Mouse (Mus musculus) MEL (cell line): ENCODE measurements around the gene Fhl3. TPM values are rescaled to one million over a fixed set of nuclear protein-coding genes. Genes with fewer than 3 reads are reported as not detected.

Experiments
- DNase-seq: peaks from one replicate; pipeline ENCODE4 v3.0.0; 2011; ENCODE audit warnings: low read depth, low spot score
- H3K27ac ChIP-seq: 2 replicates; pipeline ENCODE4 v1.5.1; 2012; ENCODE audit warnings: low read depth, mild to moderate bottlenecking, control low read depth, low read length, moderate library complexity; ENCODE audit not compliant: control insufficient read depth
- H3K27me3 ChIP-seq, 2 experiments: fragments of 150-350 bp in 1 of 2; sonication (generic) in 1 of 2; 2 replicates each; pipeline ENCODE4 v1.6.1; 2012; ENCODE audit warnings: low read length in 2 of 2, mild to moderate bottlenecking in 2 of 2, improper control_type of control experiment in 1 of 2, moderate library complexity in 1 of 2; ENCODE audit not compliant: insufficient read depth in 2 of 2, control insufficient read depth in 1 of 2
- H3K36me3 ChIP-seq, 2 experiments: 2 replicates each; pipeline ENCODE4 v1.6.1; 2012 to 2014; ENCODE audit warnings: low read length in 2 of 2, improper control_type of control experiment in 1 of 2, inconsistent platforms in 1 of 2, mild to moderate bottlenecking in 1 of 2; ENCODE audit not compliant: insufficient read depth in 2 of 2, control insufficient read depth in 1 of 2
- H3K4me1 ChIP-seq, 2 experiments: fragments of 150-350 bp in 1 of 2; sonication (generic) in 1 of 2; 2 replicates each; pipeline ENCODE4 v1.6.1; 2012; ENCODE audit warnings: low read length in 2 of 2, improper control_type of control experiment in 1 of 2, mild to moderate bottlenecking in 1 of 2; ENCODE audit not compliant: insufficient read depth in 2 of 2, control insufficient read depth in 1 of 2
- H3K4me3 ChIP-seq, 2 experiments: fragments of 150-350 bp in 1 of 2; sonication (generic) in 1 of 2; 2 replicates each; pipeline ENCODE4 v1.5.1; 2012; ENCODE audit warnings: low read depth in 2 of 2, low read length in 2 of 2, mild to moderate bottlenecking in 2 of 2, moderate library complexity in 2 of 2, control low read depth in 1 of 2, improper control_type of control experiment in 1 of 2; ENCODE audit not compliant: control insufficient read depth in 1 of 2, insufficient read depth in 1 of 2
- H3K79me2 ChIP-seq: 2 replicates; pipeline ENCODE4 v1.6.1; 2012; ENCODE audit warnings: mild to moderate bottlenecking, low read length, moderate library complexity; ENCODE audit not compliant: control insufficient read depth, poor library complexity, insufficient read depth
- H3K9ac ChIP-seq: 2 replicates; pipeline ENCODE4 v1.6.1; 2012; ENCODE audit warnings: low read depth, mild to moderate bottlenecking, control low read depth, low read length, moderate library complexity; ENCODE audit not compliant: control insufficient read depth, poor library complexity, severe bottlenecking
- H3K9me3 ChIP-seq: fragments of 150-350 bp; sonication (generic); replicated peaks from 2 replicates; pipeline ENCODE4 v1.6.1; 2012; ENCODE audit warnings: mild to moderate bottlenecking, low read length, improper control_type of control experiment, moderate library complexity; ENCODE audit not compliant: insufficient read depth
- BHLHE40 ChIP-seq: IDR thresholded peaks from 2 replicates; pipeline ENCODE4 v1.6.1; 2012; ENCODE audit warnings: low read depth, mild to moderate bottlenecking, inconsistent platforms, low read length, improper control_type of control experiment, borderline replicate concordance
- CHD1 ChIP-seq: IDR thresholded peaks from 2 replicates; pipeline ENCODE4 v1.6.1; 2012; ENCODE audit warnings: low read depth, mild to moderate bottlenecking, inconsistent platforms, low read length, improper control_type of control experiment
- CHD2 ChIP-seq: IDR thresholded peaks from 2 replicates; pipeline ENCODE4 v1.6.1; 2011; ENCODE audit warnings: low read length, improper control_type of control experiment
- CTCF ChIP-seq, 3 experiments: IDR thresholded peaks in 2 of 3; conservative IDR thresholded peaks in 1 of 3; 2 replicates each; pipeline ENCODE4 v1.5.1; 2011 to 2012; ENCODE audit warnings: low read length in 3 of 3, low read depth in 2 of 3, mild to moderate bottlenecking in 2 of 3, improper control_type of control experiment in 1 of 3, inconsistent platforms in 1 of 3, mixed read lengths in 1 of 3, moderate library complexity in 1 of 3; ENCODE audit not compliant: control insufficient read depth in 1 of 3, insufficient read depth in 1 of 3, poor library complexity in 1 of 3, severe bottlenecking in 1 of 3
- E2F4 ChIP-seq: IDR thresholded peaks from 2 replicates; pipeline ENCODE4 v1.6.1; 2011; ENCODE audit warnings: low read depth, low read length, improper control_type of control experiment, borderline replicate concordance
- ELF1 ChIP-seq: IDR thresholded peaks from 2 replicates; pipeline ENCODE4 v1.6.1; 2014; ENCODE audit warnings: low read depth, mild to moderate bottlenecking, inconsistent platforms, low read length, improper control_type of control experiment, moderate library complexity
- EP300 ChIP-seq, 2 experiments: IDR thresholded peaks; 2 replicates each; pipeline ENCODE4 v1.6.1; 2011; ENCODE audit warnings: improper control_type of control experiment in 2 of 2, low read length in 2 of 2, low read depth in 1 of 2, mild to moderate bottlenecking in 1 of 2
- ETS1 ChIP-seq: IDR thresholded peaks from 2 replicates; pipeline ENCODE4 v1.6.1; 2012; ENCODE audit warnings: low read depth, mild to moderate bottlenecking, inconsistent platforms, low read length, improper control_type of control experiment, moderate library complexity
- GABPA ChIP-seq: IDR thresholded peaks from 2 replicates; pipeline ENCODE4 v1.6.1; 2012; ENCODE audit warnings: low read depth, mild to moderate bottlenecking, inconsistent platforms, low read length, improper control_type of control experiment, moderate library complexity
- GATA1 ChIP-seq: IDR thresholded peaks from 2 replicates; pipeline ENCODE4 v1.6.1; 2011; ENCODE audit warnings: low read depth, low read length, improper control_type of control experiment
- HCFC1 ChIP-seq: IDR thresholded peaks from 2 replicates; pipeline ENCODE4 v1.6.1; 2012; ENCODE audit warnings: low read depth, mild to moderate bottlenecking, inconsistent platforms, low read length, improper control_type of control experiment, moderate library complexity
- JUND ChIP-seq: IDR thresholded peaks from 2 replicates; pipeline ENCODE4 v1.6.1; 2011; ENCODE audit warnings: low read depth, mild to moderate bottlenecking, improper control_type of control experiment, low read length
- KAT2A ChIP-seq: conservative IDR thresholded peaks from 2 replicates; pipeline ENCODE4 v1.6.1; 2012; ENCODE audit warnings: low read depth, low read length, improper control_type of control experiment, inconsistent platforms
- MAFK ChIP-seq: IDR thresholded peaks from 2 replicates; pipeline ENCODE4 v1.6.1; 2011; ENCODE audit warnings: low read depth, mild to moderate bottlenecking, low read length, improper control_type of control experiment, borderline replicate concordance
- MAX ChIP-seq: IDR thresholded peaks from 2 replicates; pipeline ENCODE4 v1.6.1; 2011; ENCODE audit warnings: low read length, improper control_type of control experiment
- MAZ ChIP-seq: IDR thresholded peaks from 2 replicates; pipeline ENCODE4 v1.6.1; 2012; ENCODE audit warnings: low read depth, mild to moderate bottlenecking, inconsistent platforms, low read length, improper control_type of control experiment
- MEF2A ChIP-seq: IDR thresholded peaks from 2 replicates; pipeline ENCODE4 v1.6.1; 2014; ENCODE audit warnings: low read depth, mild to moderate bottlenecking, inconsistent platforms, low read length, improper control_type of control experiment; ENCODE audit not compliant: poor library complexity, insufficient replicate concordance, severe bottlenecking; ENCODE audit errors: extremely low read depth
- MXI1 ChIP-seq: IDR thresholded peaks from 2 replicates; pipeline ENCODE4 v1.6.1; 2011; ENCODE audit warnings: mild to moderate bottlenecking, low read depth, low read length, improper control_type of control experiment
- MYB ChIP-seq: IDR thresholded peaks from 2 replicates; pipeline ENCODE4 v1.6.1; 2011; ENCODE audit warnings: mild to moderate bottlenecking, low read depth, low read length, improper control_type of control experiment
- MYC ChIP-seq: IDR thresholded peaks from 2 replicates; pipeline ENCODE4 v1.6.1; 2011; ENCODE audit warnings: low read depth, mild to moderate bottlenecking, low read length, improper control_type of control experiment, moderate library complexity
- NELFE ChIP-seq: IDR thresholded peaks from 2 replicates; pipeline ENCODE4 v1.6.1; 2011; ENCODE audit warnings: low read depth, low read length, improper control_type of control experiment
- NRF1 ChIP-seq: IDR thresholded peaks from 2 replicates; pipeline ENCODE4 v1.6.1; 2014; ENCODE audit warnings: low read depth, mild to moderate bottlenecking, inconsistent platforms, low read length, improper control_type of control experiment, moderate library complexity; ENCODE audit not compliant: poor library complexity, insufficient read depth, severe bottlenecking
- POLR2A ChIP-seq, 2 experiments: IDR thresholded peaks; 2 replicates each; pipeline ENCODE4 v1.6.1; 2011 to 2012; ENCODE audit warnings: low read length in 2 of 2, mild to moderate bottlenecking in 2 of 2, control low read depth in 1 of 2, improper control_type of control experiment in 1 of 2, low read depth in 1 of 2, moderate library complexity in 1 of 2; ENCODE audit not compliant: control insufficient read depth in 1 of 2, insufficient read depth in 1 of 2, poor library complexity in 1 of 2
- POLR2AphosphoS2 ChIP-seq: IDR thresholded peaks from 2 replicates; pipeline ENCODE4 v1.6.1; 2011; ENCODE audit warnings: low read length, improper control_type of control experiment
- POLR2AphosphoS5 ChIP-seq: IDR thresholded peaks from 2 replicates; pipeline ENCODE4 v1.6.1; 2012; ENCODE audit warnings: low read depth, borderline replicate concordance, mild to moderate bottlenecking, inconsistent platforms, low read length, moderate library complexity, mixed read lengths
- RAD21 ChIP-seq: IDR thresholded peaks from 2 replicates; pipeline ENCODE4 v1.6.1; 2011; ENCODE audit warnings: mild to moderate bottlenecking, low read depth, low read length, improper control_type of control experiment
- RCOR1 ChIP-seq: IDR thresholded peaks from 2 replicates; pipeline ENCODE4 v1.6.1; 2012; ENCODE audit warnings: low read depth, mild to moderate bottlenecking, inconsistent platforms, low read length, improper control_type of control experiment
- SIN3A ChIP-seq: IDR thresholded peaks from 2 replicates; pipeline ENCODE4 v1.6.1; 2012; ENCODE audit warnings: low read length, improper control_type of control experiment, inconsistent platforms
- SMC3 ChIP-seq: IDR thresholded peaks from 2 replicates; pipeline ENCODE4 v1.6.1; 2011; ENCODE audit warnings: low read depth, low read length, improper control_type of control experiment
- TAL1 ChIP-seq: IDR thresholded peaks from 2 replicates; pipeline ENCODE4 v1.6.1; 2012; ENCODE audit warnings: mild to moderate bottlenecking, inconsistent platforms, low read length, moderate library complexity, mixed read lengths
- TBP ChIP-seq: IDR thresholded peaks from 2 replicates; pipeline ENCODE4 v1.8.0; 2011; ENCODE audit warnings: low read depth, low read length, improper control_type of control experiment
- UBTF ChIP-seq: IDR thresholded peaks from 2 replicates; pipeline ENCODE4 v1.6.1; 2012; ENCODE audit warnings: low read depth, mild to moderate bottlenecking, inconsistent platforms, low read length, improper control_type of control experiment, moderate library complexity, borderline replicate concordance; ENCODE audit not compliant: insufficient read depth
- USF1 ChIP-seq: IDR thresholded peaks from 2 replicates; pipeline ENCODE4 v1.6.1; 2014; ENCODE audit warnings: low read depth, mild to moderate bottlenecking, inconsistent platforms, low read length, improper control_type of control experiment, moderate library complexity
- USF2 ChIP-seq, 2 experiments: IDR thresholded peaks; 2 replicates each; pipeline ENCODE4 v1.6.1; 2011 to 2012; ENCODE audit warnings: improper control_type of control experiment in 2 of 2, low read length in 2 of 2, borderline replicate concordance in 1 of 2, inconsistent platforms in 1 of 2, low read depth in 1 of 2, mild to moderate bottlenecking in 1 of 2; ENCODE audit not compliant: insufficient read depth in 1 of 2
- ZC3H11A ChIP-seq: IDR thresholded peaks from 2 replicates; pipeline ENCODE4 v1.6.1; 2012; ENCODE audit warnings: low read depth, mild to moderate bottlenecking, inconsistent platforms, low read length, improper control_type of control experiment
- ZKSCAN1 ChIP-seq: IDR thresholded peaks from 2 replicates; pipeline ENCODE4 v1.6.1; 2012; ENCODE audit warnings: low read depth, mild to moderate bottlenecking, inconsistent platforms, low read length, improper control_type of control experiment, moderate library complexity
- ZMIZ1 ChIP-seq: IDR thresholded peaks from 2 replicates; pipeline ENCODE4 v1.6.1; 2012; ENCODE audit warnings: low read depth, mild to moderate bottlenecking, inconsistent platforms, low read length, improper control_type of control experiment, moderate library complexity
- ZNF384 ChIP-seq: IDR thresholded peaks from 2 replicates; pipeline ENCODE4 v1.6.1; 2012; ENCODE audit warnings: low read depth, mild to moderate bottlenecking, inconsistent platforms, low read length, improper control_type of control experiment
- polyA plus RNA-seq, 2 experiments: library from polyadenylated mRNA; stranded (reverse) in 1 of 2; unstranded in 1 of 2; fragments of >175 nt in 1 of 2; fragments of >200 nt in 1 of 2; gene quantifications; 2 replicates each; pipeline versions ENCODE4 v1.2.1 to v1.2.4; 2012; ENCODE audit warnings: low replicate concordance in 2 of 2, low read depth in 1 of 2; ENCODE audit not compliant: insufficient read length in 2 of 2, insufficient read depth in 1 of 2, missing spikeins in 1 of 2
- total RNA-seq: library from RNA; depleted of rRNA; stranded (reverse); fragments of 300-350 nt; gene quantifications from 2 replicates; pipeline ENCODE4 v1.2.3, GENCODE M21; 2012

The Fhl3 gene
- total and polyA plus RNA-seq, 3 experiments, result 5.6 to 13.8 TPM; not detected in 1

DNA sequence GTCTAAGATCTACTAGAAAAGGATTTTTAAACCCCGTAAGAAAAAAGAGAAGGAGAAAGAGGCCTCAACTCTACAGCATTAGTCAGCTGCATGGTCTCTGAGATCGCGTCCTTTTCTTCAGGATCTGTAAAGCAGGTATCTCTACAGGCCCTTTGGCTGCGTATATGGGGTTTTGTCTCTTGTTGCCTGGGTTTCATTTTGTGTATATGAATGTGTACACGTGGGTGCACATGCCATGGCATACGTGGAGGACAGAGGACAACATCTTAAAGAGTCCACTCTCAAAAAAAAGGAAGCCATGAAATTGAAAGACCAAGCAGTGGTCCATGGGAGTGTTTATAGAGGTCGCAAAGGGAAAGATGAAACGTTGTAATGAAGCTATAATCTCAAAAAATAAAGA lies 9.0 kb upstream of the Fhl3 start:
- Histone ChIP-seq H3K79me2 (peaks cover 46% of the 10 kb centered on the region), H3K27me3 (no peaks in the 10 kb centered on the region), H3K9ac (peak overlapping the region; percentile 93), H3K4me1 (peaks cover 2 to 25% of the 10 kb centered on the region in 2 experiments; a peak in 3 of 4 replicates), H3K27ac (peak overlapping the region; percentile 35; the same call in 1 of the 2 replicates), H3K9me3 (no peaks in the 10 kb centered on the region), H3K36me3 (peaks cover 2 to 24% of the 10 kb centered on the region in 2 experiments), H3K4me3 (peak overlapping the region; percentile 10 to 20; a peak in 3 of 4 replicates)
- peak; percentile 60 for DNase-seq
- no peak for TF ChIP-seq ZC3H11A
- TF ChIP-seq TAL1, result no peak
- no peak for TF ChIP-seq E2F4
- TF ChIP-seq MEF2A, result no peak
- no peak for TF ChIP-seq USF1
- no peak for TF ChIP-seq HCFC1
- 0 out of 4 replicates have a peak, but pooled peaks of 1 of the 2 experiments have one; percentile 3 for TF ChIP-seq EP300 (IDR thresholded peaks at IDR 0.05; ENCODE audit: low read depth in 1 of 2, low read length in 2 of 2)
- TF ChIP-seq JUND, result no peak
- TF ChIP-seq ELF1, result no peak
- TF ChIP-seq KAT2A, result no peak
- no peak for TF ChIP-seq CTCF (IDR thresholded peaks at IDR 0.05 in 2 of 3, conservative IDR thresholded peaks at IDR 0.05 in 1 of 3; ENCODE audit: control insufficient read depth in 1 of 3, insufficient read depth in 1 of 3, low read depth in 2 of 3, low read length in 3 of 3, poor library complexity in 1 of 3, severe bottlenecking in 1 of 3)
- no peak for TF ChIP-seq BHLHE40
- TF ChIP-seq MAZ, result no peak
- TF ChIP-seq GABPA, result no peak
- no peak for TF ChIP-seq NELFE
- TF ChIP-seq RAD21, result no peak
- TF ChIP-seq MAFK, result no peak
- 0 out of 2 replicates have a peak, but pooled peaks have one; percentile 29 for TF ChIP-seq MYC
- TF ChIP-seq ZKSCAN1, result no peak
- TF ChIP-seq POLR2A (IDR thresholded peaks at IDR 0.05; ENCODE audit: control insufficient read depth in 1 of 2, insufficient read depth in 1 of 2, low read depth in 1 of 2, low read length in 2 of 2, poor library complexity in 1 of 2), result no peak
- no peak for TF ChIP-seq NRF1
- no peak for TF ChIP-seq RCOR1
- TF ChIP-seq GATA1, result peak; percentile 0; the same call in 1 of the 2 replicates
- no peak for TF ChIP-seq TBP
- no peak for TF ChIP-seq USF2 (IDR thresholded peaks at IDR 0.05; ENCODE audit: borderline replicate concordance in 1 of 2, insufficient read depth in 1 of 2, low read depth in 1 of 2, low read length in 2 of 2)
- TF ChIP-seq MAX, result no peak
- TF ChIP-seq MYB, result no peak
- peak; percentile 58 for TF ChIP-seq MXI1
- TF ChIP-seq UBTF, result no peak
- no peak for TF ChIP-seq CHD1
- TF ChIP-seq POLR2AphosphoS2, result no peak
- TF ChIP-seq POLR2AphosphoS5, result no peak
- no peak for TF ChIP-seq ETS1
- TF ChIP-seq ZNF384, result 0 out of 2 replicates have a peak, but pooled peaks have one; percentile 1
- TF ChIP-seq SIN3A, result no peak; the same call in 1 of the 2 replicates
- no peak for TF ChIP-seq SMC3
- no peak for TF ChIP-seq ZMIZ1
- TF ChIP-seq CHD2, result no peak
